Mouse (Mus musculus) left cerebral cortex, postnatal 10 days (tissue): Measurements from ENCODE around the gene P3h4. TPM values are rescaled to one million over a fixed set of nuclear protein-coding genes. Genes with fewer than 3 reads are reported as not detected.
"Not testable (repeated sequence)": the region's sequence is repeated elsewhere in the genome, so short reads cannot be mapped to it uniquely, and the experiment has no call there.

Source experiments
- DNase-seq, 2 experiments: peaks; one replicate each; pipeline ENCODE4 v3.0.0; 2021 to 2022; ENCODE audit warnings: low spot score in 2 of 2, mixed read lengths in 1 of 2; ENCODE audit errors: extremely low spot score in 1 of 2
- intact Hi-C: fragments of 180-260 bp; cut with DNase I; formaldehyde crosslinking; loops from one replicate; pipeline ENCODE4 v1.15.1; 2025
- microRNA-seq: library from miRNA; unstranded; fragments of <30 nt; microRNA quantifications from one replicate; pipeline ENCODE4 v1.2.0, GENCODE M21; 2022
- total RNA-seq, 2 experiments: library from RNA; stranded (reverse); gene quantifications; 2 replicates each; pipeline ENCODE4 v1.2.3; 2021

The P3h4 gene
- total RNA-seq, 2 experiments from 2014 or later: 6.7 to 7.1 TPM

DNA sequence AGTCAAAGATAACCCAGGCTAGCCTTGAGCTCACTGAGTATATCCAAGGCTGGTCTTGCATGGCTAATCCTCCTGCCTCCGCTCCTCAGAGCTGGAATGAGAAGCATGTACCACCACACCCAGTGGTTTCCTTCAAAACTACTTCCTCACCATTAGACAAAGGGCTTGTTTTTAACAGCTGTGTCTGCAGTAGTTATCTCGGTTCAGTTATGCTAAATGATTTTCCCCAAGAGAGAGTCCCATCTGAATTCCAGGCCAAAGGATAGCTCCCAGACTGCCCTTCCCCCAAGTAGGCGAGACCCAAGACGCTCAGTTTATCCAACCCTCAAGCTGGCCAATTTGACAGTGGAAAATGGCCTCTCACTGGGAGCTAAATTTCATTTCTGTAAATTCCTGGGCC is 38.6 kb downstream of the P3h4 start:
- no peak for DNase-seq
- intact Hi-C loops: loop anchor here (5.0 kb wide), 1 partner anchor 101 kb away; no protein-coding TSS in a partner anchor

DNA sequence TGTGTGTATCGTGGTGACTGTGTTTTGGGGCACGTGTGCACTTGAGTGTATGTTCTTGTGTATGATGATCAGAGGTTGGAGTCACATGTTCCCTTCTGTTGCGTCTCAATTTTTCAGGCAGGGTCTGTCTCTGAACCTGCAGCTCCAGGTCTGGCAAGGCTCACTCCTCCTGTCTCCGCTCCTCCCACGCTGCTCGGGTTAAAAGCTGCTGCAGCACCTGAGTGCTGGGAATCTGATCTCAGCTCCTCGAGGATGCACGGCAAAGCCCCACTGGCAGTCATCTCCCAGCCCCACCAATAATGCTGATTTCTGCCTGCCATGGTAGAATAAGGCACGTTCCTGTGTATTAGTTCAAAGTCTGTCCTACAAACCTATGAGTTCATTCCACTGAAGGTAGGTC is 39.5 kb downstream of the P3h4 start:
- intact Hi-C loops: loop anchor here (5.0 kb wide), 1 partner anchor 102 kb away; no protein-coding TSS in a partner anchor
- DNase-seq: no peak

DNA sequence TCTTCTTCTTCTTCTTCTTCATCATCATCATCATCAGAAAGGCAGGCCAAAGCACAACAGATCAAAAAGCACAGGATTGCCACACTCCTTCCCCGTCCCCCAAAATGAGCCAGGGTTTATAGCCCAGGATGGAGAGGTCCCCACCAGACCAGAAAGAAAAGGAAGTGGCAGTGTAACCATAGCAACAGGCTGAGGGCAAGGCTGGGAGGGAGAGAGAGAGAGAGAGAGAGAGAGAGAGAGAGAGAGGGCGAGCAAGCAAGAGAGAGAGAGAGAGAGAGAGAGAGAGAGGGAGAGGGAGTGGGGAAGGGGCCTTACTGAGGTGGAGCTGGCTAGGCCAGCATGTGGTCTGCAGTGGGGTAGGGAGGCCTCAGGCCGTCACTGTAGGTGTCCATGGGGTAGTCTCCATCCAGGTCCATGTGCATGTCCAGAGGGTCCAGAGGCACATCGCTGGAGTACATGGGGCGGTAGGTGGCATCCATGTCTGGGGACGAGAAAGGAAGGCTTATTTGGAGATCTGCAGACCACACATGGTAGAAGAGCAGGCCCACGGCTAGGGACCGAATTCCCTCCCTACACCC is 42.6 kb downstream of the P3h4 start:
- DNase-seq: no peak
- intact Hi-C loops: no loop called here

DNA sequence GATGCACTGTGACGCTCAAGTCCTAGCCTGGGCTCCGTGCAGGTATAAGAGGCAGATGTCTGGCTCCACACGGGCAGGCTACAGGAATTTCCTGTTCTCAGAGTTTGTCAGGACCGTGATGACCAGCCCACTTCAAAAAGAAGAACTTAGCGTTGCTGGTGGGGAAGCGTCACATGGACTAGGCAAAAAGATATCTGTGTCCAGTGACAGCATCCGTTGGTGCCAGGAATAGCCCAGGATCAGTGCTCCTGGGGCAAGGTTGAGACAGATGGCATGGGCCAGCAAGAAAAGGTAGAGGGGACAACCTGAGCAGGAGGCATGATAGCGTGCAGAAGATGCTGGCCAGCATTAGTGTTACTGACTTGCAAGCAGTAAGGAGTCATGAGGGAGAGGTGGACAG is 44.8 kb downstream of the P3h4 start:
- intact Hi-C loops: loop anchor here (10.0 kb wide), 1 partner anchor 195 kb away; no protein-coding TSS in a partner anchor
- DNase-seq: no peak

DNA sequence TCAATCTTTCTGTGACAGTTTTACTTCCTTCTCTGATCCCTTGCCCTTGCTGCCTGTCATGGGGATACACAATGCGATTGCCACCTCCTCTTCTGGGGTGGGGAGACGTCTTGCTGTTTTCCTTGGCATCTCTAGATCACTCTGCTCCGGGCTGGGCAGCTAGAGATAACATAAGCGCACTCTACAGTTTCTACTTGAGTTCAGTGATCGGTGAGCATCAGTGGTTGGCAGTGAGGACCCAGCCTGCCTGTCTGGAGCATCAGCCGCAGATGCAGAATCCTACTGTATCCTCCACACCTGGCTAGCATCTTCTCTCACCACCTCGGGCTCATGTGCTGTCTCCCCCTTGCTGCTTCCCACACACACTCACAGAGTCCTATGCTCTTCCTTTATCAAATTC is 45.5 kb downstream of the P3h4 start:
- intact Hi-C loops: loop anchor here (10.0 kb wide), 1 partner anchor 196 kb away; no protein-coding TSS in a partner anchor
- no peak for DNase-seq

DNA sequence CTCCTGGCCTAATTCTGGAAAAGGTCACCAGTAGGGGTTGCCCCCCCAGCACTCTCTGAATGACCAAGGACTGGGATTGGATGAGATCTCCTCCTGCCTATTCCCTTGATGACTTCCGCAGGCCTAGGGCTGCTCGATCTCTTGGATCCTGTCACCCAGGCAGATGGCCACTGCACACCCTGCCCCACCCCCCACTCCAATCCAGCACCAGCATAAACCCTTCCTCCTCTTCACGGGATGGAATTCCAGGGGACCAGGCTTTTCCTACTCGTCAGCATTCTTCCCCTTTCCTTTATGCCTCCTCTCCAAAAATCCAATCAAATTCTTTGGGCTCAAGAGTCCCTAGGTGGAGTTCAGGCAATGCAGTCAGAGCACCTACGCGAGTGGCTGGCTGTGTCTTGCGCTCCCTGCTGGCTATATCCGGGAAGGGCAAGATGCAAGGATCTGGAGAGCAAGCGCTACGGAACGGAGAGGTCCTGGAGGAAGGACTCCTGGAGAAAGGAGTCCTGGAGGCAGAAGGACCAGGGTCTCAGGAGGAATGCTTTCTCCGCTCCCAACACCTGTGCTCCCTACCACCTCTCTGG is 51.6 kb downstream of the P3h4 start:
- DNase-seq: peak; percentile 22 to 75
- intact Hi-C loops: loop anchor here (2.0 to 10.0 kb wide), 2 partner anchors 46 to 202 kb away; no protein-coding TSS in a partner anchor

DNA sequence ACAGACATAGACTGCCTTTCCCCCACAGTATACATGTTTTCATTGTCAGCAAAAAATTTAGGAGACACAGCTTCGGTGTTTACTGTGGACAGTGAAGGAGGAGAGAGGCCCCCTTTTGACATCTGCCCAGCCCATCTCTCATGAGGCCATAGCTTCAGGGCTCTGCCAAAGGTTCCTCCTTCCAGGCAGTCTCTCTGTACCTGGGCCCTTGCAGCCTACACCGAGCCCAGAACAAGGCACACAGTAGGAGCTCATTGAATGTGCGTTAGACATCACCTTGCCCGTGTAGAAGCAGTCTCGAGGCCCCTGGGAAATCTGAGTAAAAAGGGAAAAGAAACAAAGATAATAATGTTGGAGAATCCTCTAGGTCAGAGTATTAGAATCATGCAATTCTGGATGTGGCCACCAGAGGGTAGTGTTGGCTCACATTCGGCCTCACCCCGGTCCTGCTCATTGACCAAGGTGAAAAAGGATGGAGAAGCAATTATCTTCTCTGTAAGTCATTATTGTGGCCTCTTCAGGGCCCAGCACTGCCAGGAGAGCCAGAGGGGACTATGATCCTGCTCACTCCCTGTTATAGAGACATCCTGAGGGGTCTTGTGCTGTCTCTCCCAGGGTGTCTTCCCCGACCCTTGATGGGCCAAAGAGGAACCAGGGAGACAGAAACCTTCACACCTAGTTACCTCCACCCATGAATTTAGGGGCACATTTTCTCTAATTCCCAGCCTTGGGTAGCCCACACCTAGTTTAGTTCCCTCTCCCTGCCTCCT is 52.2 kb downstream of the P3h4 start:
- DNase-seq: peak; percentile 59 to 68
- intact Hi-C loops: loop anchor here (2.0 to 10.0 kb wide), 2 partner anchors 46 to 202 kb away; no protein-coding TSS in a partner anchor

DNA sequence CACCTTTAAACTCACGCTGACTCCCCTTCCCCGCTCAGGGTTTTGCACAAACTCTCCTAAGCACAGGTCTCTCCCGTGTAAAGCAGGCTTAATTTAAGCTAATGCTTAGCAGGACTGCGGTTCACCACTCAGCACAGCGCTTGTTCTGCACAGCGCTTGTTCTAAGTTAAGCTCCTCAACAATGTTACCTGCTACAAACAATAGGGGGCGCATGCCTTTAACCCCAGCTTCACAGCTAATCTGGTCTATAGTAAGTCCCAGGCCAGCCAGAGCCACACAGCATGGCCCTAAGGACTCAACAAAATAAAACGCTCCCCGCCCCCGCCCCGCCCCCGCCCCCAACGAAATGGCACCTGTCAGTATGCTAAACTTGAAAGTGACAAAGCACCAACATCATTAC is 53.6 kb downstream of the P3h4 start:
- not testable (repeated sequence) for DNase-seq
- intact Hi-C loops: loop anchor here (10.0 kb wide), 1 partner anchor 204 kb away; no protein-coding TSS in a partner anchor

DNA sequence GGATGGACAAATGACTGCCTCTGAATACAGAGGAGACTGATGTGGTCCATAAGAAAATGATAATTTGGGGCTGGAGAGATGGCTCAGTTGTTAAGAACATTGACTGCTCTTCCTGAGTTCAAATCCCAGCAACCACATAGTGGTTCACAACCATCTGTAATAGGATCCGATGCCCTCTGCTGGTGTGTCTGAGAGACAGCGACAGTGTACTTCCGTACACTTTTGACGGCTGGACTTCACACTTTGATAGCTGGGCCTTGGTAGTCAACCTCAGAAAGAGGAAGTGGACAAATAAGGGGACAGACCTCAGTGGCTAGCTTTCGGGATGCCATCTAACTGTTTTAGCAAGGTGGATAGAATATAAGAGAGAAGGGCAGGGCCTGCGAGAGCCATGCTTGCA is 54.5 kb downstream of the P3h4 start:
- DNase-seq: no peak
- intact Hi-C loops: loop anchor here (10.0 kb wide), 1 partner anchor 205 kb away; no protein-coding TSS in a partner anchor

Small RNA genes within 50 kb of the gene (microRNA-seq; reads per million reads assigned to microRNA genes)
- gene Gm27374: not detected

Other genes with a start within 250 kb of the P3h4 start
- gene Krt9, start 221.6 kb downstream of the P3h4 start, total RNA-seq: 1 to 10 TPM; 1.7 to 2.2 TPM
- gene Krt14, start 207.3 kb downstream of the P3h4 start, total RNA-seq: not detected
- gene Krt16, start 165.9 kb downstream of the P3h4 start, total RNA-seq: not detected
- gene Krt17, start 153.8 kb downstream of the P3h4 start, total RNA-seq: not detected
- not detected for gene Krt42, start 145.0 kb downstream of the P3h4 start, total RNA-seq
- 100 to 1,000 TPM; 770 to 774 TPM for gene Eif1, start 95.0 kb downstream of the P3h4 start, total RNA-seq
- gene Gast, start 80.4 kb downstream of the P3h4 start, total RNA-seq: not detected
- gene Hap1, start 58.7 kb downstream of the P3h4 start, total RNA-seq: 100 to 1,000 TPM; 109 to 139 TPM
- gene Jup, start 17.1 kb downstream of the P3h4 start, total RNA-seq: 10 to 100 TPM; 46.3 to 49.9 TPM
- 10 to 100 TPM; 12.2 to 13.1 TPM for gene Fkbp10, start 861 bp upstream of the P3h4 start, total RNA-seq
- 10 to 100 TPM; 71.4 to 77.1 TPM for gene Nt5c3b, start 27.0 kb upstream of the P3h4 start, total RNA-seq
- 1 to 10 TPM; 1.6 to 1.9 TPM for gene Klhl10, start 27.1 kb upstream of the P3h4 start, total RNA-seq
- gene Klhl11, start 57.9 kb upstream of the P3h4 start, total RNA-seq: 10 to 100 TPM; 64.3 to 67.2 TPM
- gene Acly, start 113.2 kb upstream of the P3h4 start, total RNA-seq: 100 to 1,000 TPM; 138 to 151 TPM
- gene Ttc25, start 130.8 kb upstream of the P3h4 start, total RNA-seq: under 1 TPM; 0.53 to 0.77 TPM
- 100 to 1,000 TPM in 1 of 2 experiments, 10 to 100 TPM in 1; 73.3 to 104 TPM for gene Cnp, start 160.1 kb upstream of the P3h4 start, total RNA-seq
- gene Nkiras2, start 204.4 kb upstream of the P3h4 start, total RNA-seq: 10 to 100 TPM; 28.1 to 29.6 TPM
- gene Dnajc7, start 205.3 kb upstream of the P3h4 start, total RNA-seq: 100 to 1,000 TPM; 234 to 253 TPM